Mouse (Mus musculus) kidney, postnatal 4 days (tissue): ENCODE data around the gene Ctnnb1.

ENCODE experiments used
- DNase-seq, 2 experiments: peaks; one replicate each; pipeline ENCODE4 v3.0.0; 2021; ENCODE audit warnings: mixed read lengths in 2 of 2

Gene Ctnnb1

GRCm38 (mm10) chr9:120961969-120962700, 33.1 kb downstream of the Ctnnb1 start:
- peak; percentile 27 to 59 for DNase-seq

GRCm38 (mm10) chr9:120963104-120963503, 34.1 kb downstream of the Ctnnb1 start:
- peak; percentile 46 to 61 for DNase-seq

GRCm38 (mm10) chr9:120963720-120964119, 34.7 kb downstream of the Ctnnb1 start:
- peak in 1 of 2 experiments; percentile 26 for DNase-seq

GRCm38 (mm10) chr9:120964224-120964623, 35.2 kb downstream of the Ctnnb1 start:
- DNase-seq = peak in 1 of 2 experiments; percentile 33

- no peak for DNase-seq
These were observed 36.0 kb downstream of the Ctnnb1 start for GRCm38 (mm10) chr9:120965007-120965406.

- no peak for DNase-seq
These were observed 44.1 kb downstream of the Ctnnb1 start for GRCm38 (mm10) chr9:120973026-120973515.

GRCm38 (mm10) chr9:120974209-120974608, 45.2 kb downstream of the Ctnnb1 start:
- DNase-seq = no peak

- peak; percentile 41 to 52 for DNase-seq
These were observed 47.1 kb downstream of the Ctnnb1 start for GRCm38 (mm10) chr9:120976158-120976557.

GRCm38 (mm10) chr9:120976856-120977255, 47.8 kb downstream of the Ctnnb1 start:
- DNase-seq = no peak

- DNase-seq = no peak
These were observed 52.8 kb downstream of the Ctnnb1 start for GRCm38 (mm10) chr9:120981777-120982176.

GRCm38 (mm10) chr9:120983849-120984248, 54.8 kb downstream of the Ctnnb1 start:
- no peak for DNase-seq

- no peak for DNase-seq
These were observed 55.5 kb downstream of the Ctnnb1 start for GRCm38 (mm10) chr9:120984509-120984908.

- DNase-seq = no peak
These were observed 56.0 kb downstream of the Ctnnb1 start for GRCm38 (mm10) chr9:120985009-120985408.

GRCm38 (mm10) chr9:120985524-120985923, 56.5 kb downstream of the Ctnnb1 start:
- DNase-seq = no peak

- DNase-seq = no peak
These were observed 57.2 kb downstream of the Ctnnb1 start for GRCm38 (mm10) chr9:120986255-120986654.

GRCm38 (mm10) chr9:120986994-120987393, 58.0 kb downstream of the Ctnnb1 start:
- DNase-seq = no peak

GRCm38 (mm10) chr9:120988088-120988487, 59.1 kb downstream of the Ctnnb1 start:
- DNase-seq = no peak

- DNase-seq = peak; percentile 45 to 52
These were observed 61.0 kb downstream of the Ctnnb1 start for GRCm38 (mm10) chr9:120989806-120990700.

GRCm38 (mm10) chr9:120991801-120992200, 62.8 kb downstream of the Ctnnb1 start:
- DNase-seq = no peak

- DNase-seq = no peak
These were observed 64.0 kb downstream of the Ctnnb1 start for GRCm38 (mm10) chr9:120993004-120993403.

GRCm38 (mm10) chr9:120994223-120995155, 65.5 kb downstream of the Ctnnb1 start:
- DNase-seq = peak; percentile 26 to 52

- DNase-seq = no peak
These were observed 69.7 kb downstream of the Ctnnb1 start for GRCm38 (mm10) chr9:120998696-120999095.
